Mouse (Mus musculus) cerebellum, adult 2 months (tissue): ENCODE measurements at regions not wholly inside any gene's neighbourhood (a gene's known extent, or its start where the extent isn't known, plus 50 kb on each side); places are given as distances from the start of the nearest gene placed in this dataset.

Experiments used
- CTCF ChIP-seq: fragments of 200-500 bp; IDR thresholded peaks from 2 replicates; pipeline ENCODE4 v1.5.1; 2011; ENCODE audit warnings: low read depth, mild to moderate bottlenecking, control low read depth, low read length, moderate library complexity, borderline replicate concordance; ENCODE audit not compliant: insufficient read depth
- POLR2A ChIP-seq: fragments of 200-500 bp; IDR thresholded peaks from 2 replicates; pipeline ENCODE4 v1.6.1; 2011; ENCODE audit warnings: low read length, control low read depth, borderline replicate concordance; ENCODE audit not compliant: insufficient read depth

GRCm38 (mm10) chr17:7644857-7645481, 182.1 kb downstream of the Fndc1 start:
- TF ChIP-seq POLR2A, result no peak
- no peak for TF ChIP-seq CTCF
